Mouse (Mus musculus): ENCODE results near the gene Fam131c.

DNA sequence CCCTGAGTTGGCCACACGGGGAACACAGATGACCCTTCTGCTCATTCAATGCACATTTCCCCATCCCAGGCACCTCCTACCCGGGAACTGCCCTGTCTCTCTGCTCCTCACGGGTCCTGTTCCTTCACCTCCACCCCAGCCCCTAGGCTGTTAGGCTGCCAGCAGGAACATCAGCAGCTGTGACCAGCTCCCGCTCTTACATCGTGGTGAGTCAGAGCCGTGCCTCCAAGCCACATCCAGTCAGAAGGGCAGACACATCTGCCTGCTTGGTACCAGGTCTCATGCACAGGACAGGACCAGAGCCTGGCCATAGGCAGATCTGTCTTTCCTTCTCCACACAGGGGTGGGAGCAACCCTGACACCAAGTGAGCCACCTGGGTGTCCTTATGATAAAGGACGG, 2.1 kb upstream of the Fam131c start:
- TF ChIP-seq POLR2A (IDR thresholded peaks at IDR 0.05; ENCODE audit: borderline replicate concordance, control insufficient read depth, low read depth, low read length) (no peak), CTCF (IDR thresholded peaks at IDR 0.05; ENCODE audit: control insufficient read depth, insufficient read depth, low read length) (no peak)
